Mouse (Mus musculus) heart, adult 18-20 months (tissue): ENCODE data around the gene Plcb2. TPM values are rescaled to one million over a fixed set of nuclear protein-coding genes. Genes with fewer than 3 reads are reported as not detected.

ENCODE experiments used
- DNase-seq, 2 experiments: peaks; one replicate each; pipeline ENCODE4 v3.0.0; 2021 to 2022; ENCODE audit warnings: mixed read lengths in 1 of 2
- total RNA-seq, 2 experiments: library from RNA; stranded (reverse); gene quantifications; 2 replicates each; pipeline ENCODE4 v1.2.3; 2021

The Plcb2 gene
- total RNA-seq, 2 experiments from 2014 or later: 1.4 to 2.6 TPM

DNA sequence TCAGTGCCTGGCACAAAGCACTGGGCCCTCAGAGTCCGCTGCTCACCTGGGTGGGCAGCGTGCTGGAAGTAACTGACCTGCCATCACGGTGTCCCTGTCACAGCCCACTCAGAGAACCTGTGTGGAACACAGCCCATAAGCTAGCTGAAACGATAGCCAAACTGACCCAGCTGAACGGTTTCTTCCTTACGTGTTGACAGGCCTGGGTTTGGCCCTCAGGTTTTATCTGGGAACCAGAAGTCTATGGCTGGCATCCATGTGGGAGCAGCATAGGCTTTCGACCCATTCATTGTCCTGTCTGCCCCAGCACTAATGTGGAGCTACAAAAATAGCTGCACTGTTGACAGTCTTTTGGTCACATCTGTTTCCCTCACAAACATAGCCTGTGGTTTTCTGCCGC, 22.2 kb upstream of the Plcb2 start:
- peak; percentile 77 to 90 for DNase-seq

- peak; percentile 58 to 82 for DNase-seq
These were observed 21.2 kb upstream of the Plcb2 start for GRCm38 (mm10) chr2:118749341-118749884.

DNA sequence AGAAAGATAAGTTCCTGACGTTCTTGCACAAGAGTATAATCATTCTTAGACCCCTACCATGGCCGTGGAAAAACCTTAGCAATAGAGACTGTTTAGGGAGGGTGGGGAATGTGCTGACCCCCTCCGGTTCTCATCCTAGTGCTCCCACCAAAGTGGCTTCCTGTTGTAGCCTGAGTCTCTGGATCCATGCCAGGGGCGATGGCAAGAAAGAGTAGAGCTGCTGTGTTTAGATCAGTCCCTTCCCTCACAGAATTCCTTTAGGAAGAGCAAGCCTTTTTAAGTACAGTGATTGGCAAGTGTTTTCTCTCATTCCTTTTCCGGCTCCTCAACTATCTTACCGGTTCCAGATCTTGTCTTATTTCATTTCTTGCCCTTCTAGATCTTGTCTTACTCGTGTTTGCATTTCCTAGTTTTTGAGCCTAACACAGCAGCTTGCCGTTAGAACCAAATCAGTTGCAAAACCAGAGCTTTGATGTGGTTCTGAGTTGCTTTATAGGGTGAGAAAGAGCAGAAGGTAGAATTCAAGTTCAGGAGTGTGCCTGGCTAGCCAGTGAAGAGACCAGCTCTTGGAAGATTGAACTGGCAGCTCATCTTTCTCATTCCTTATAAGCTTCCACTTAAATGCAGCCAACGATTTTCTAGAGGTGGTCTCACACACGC, 19.2 kb upstream of the Plcb2 start:
- peak; percentile 55 to 71 for DNase-seq

DNA sequence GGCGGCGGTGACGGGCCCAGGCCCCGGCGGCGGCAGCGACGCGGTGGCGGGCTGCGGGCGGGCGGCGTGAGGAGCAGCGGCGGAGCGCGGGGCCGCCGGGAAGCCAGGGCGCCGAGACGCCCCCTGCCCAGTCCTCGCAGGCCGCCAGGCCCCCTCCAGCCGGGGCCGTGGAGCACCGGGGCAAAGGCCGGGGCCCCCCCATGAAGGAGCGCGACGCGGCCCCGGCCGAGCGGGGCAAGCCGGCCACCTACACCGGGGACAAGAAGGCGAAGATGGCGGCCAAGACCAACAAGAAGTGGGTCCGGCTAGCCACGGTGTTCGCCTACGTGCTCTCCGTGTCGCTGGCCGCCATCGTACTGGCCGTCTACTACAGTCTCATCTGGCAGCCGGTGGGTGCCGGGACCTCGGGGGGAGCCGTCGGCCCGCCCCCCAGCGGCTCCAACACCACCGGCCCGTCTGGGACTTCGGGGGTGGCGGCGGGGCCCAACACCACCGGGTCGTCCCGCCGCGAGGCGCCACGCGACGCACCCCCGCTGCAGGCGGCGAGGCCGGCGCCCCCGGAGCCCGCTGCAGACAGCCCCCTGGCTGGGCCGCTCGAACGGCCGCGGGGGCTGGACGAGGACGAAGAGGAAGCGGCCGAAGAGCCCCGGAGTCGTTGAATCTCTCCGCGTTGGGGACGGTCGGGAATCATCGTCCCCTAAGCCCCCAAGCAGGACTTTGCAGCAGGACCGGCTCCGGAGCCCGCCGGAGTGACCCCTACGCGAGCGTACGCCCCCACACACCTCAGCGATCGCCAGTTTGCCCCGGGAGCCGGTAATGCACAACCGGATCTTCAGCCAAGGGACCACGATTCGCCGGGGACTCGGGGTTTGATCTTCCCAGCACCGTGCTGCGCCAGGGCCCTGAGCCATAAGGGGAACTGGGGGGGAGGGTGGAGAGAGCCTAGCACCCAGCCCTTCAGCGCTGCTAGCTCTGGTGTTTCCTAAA, 18.0 kb upstream of the Plcb2 start:
- DNase-seq: peak; percentile 35 to 62

DNA sequence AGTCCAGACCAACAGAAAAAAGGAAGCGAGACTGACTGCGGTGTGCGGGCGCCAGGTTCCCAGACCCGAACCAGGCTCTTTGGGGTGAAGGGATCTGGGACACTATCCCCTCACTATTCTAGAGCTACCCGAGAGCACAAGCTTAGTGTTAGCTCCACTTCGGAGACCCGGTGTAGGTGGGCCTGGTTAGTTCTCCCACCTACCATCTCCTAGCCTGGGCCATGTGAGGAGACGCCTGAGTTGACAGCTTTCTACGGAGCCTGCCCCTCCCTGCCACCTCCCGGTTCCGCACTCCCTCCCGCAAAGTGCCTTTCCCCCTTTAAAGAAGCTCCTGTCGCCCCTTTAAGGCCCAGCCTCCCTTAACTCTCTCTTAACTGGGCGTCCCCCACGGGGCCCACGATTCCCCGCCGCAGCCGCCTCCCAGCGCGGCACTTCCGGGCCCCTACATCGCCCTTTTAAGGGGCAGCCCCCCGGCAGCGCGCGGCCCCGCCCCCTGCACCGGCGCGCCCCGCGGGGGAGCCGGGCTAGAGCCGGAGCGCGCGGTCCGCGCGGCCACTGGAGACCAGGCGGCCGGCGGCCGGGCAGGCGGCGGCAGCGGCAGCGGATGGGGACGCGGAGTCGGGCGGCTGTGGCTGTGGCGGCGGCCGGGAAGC, 17.1 kb upstream of the Plcb2 start, which contains the start of gene Inafm2:
Gene Inafm2, plus strand, starts transcription at position 527 of the 653 bp plus-strand sequence.
- DNase-seq: peak; percentile 92 to 97

DNA sequence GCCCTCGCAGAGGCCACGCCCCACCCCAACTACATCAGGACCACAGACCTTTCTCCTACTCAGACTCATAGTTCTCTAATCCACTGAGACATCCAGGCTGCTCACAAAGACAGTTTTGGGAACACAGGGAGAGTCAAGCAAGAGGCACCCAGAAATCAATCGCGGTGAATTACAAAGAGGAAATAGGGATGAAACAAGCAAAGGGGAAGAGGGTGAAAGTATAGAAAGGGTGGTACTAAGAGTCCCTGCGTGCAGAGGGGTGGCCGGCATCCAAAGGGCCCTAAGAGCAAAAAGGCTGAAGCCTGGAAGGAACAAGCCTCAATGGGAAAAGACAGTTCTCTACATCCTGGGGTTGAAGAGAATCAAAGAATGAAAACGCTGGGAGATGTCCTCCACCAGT, 16.4 kb upstream of the Plcb2 start:
- no peak for DNase-seq

- peak; percentile 67 to 69 for DNase-seq
These were observed 15.2 kb upstream of the Plcb2 start for GRCm38 (mm10) chr2:118743261-118743943.

DNA sequence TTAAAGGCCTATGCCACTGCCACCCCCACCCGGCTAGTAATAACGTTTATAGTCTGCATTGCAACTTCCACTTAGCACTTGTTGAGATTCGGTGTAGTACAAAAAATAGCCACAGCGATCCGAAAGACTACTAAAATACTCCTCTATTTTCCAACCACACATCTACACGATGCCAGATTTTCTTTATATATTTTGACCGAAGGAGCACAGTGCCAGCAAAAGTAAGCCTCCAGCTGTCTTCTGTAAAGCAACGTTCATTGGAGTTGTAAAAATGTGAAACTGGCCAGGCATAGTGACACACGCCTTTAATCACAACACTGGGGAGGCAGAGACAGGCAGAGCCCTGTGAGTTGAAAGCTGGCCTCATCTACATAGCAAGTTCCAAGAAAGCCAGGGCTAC, 12.9 kb upstream of the Plcb2 start:
- no peak for DNase-seq

GRCm38 (mm10) chr2:118740341-118740740, 12.1 kb upstream of the Plcb2 start:
- DNase-seq: peak in 1 of 2 experiments; percentile 22

DNA sequence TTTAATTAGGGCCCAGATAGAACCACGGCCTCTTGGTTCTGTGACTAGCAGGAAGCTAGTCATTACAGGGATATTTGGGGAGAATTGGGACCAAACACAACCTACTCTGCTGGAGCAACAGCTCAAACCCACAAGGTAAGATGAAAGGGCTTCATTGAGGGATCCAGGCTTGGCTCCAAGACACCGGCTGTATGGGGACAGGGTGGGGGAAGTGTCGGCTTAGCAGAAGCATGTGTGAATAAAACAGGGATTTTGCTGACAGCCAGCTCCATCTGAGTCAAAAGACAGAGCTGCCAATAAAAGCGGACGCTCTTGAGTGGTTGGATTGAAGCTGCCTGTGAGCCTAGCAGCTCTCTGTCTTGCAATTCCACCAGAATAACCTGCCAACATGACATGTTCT, 5.1 kb upstream of the Plcb2 start:
- no peak for DNase-seq

GRCm38 (mm10) chr2:118731981-118732380, 3.7 kb upstream of the Plcb2 start:
- no peak for DNase-seq

GRCm38 (mm10) chr2:118730622-118730915, 2.3 kb upstream of the Plcb2 start:
- DNase-seq: peak; percentile 66 to 82

DNA sequence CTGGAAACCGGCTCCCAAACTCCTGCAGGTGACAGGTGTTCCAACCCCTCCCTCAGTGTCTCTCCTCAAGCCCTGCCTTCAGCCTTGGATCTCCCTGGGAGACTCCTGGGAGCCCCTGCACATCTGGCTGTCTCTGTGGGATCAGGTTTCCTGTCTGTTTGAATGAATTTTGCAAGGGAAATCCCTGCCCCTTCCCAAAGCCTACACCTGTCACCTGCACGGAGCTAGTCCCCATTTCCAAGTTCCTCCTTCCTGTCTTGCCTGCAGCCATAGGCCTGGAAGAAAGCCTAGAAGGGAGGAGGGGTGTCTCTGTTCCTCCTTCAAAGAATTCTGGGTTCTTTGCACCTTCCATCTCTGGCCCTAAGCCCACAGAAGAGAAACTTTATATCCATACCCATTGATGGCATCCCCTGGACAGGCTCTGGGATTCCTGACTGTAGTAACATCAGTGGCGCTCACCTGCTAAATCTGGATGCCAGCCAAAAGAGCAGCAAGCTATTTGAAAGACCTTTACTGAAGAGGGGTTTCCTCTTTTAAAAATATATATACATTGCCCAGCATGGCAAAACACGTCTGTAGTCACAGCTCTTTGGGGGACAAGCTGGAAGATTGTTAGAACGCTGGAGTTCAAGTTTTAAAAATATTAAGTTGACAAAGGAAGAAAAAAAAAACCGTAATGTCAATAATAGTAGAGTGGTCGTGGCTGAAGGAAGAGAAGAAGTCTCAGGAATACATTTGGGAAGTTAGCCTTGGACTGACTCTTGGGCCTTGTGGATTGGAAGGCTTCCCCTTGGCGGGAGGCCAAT, 1.8 kb upstream of the Plcb2 start:
- DNase-seq: no peak

GRCm38 (mm10) chr2:118729194-118729593, 956 bp upstream of the Plcb2 start:
- no peak for DNase-seq

DNA sequence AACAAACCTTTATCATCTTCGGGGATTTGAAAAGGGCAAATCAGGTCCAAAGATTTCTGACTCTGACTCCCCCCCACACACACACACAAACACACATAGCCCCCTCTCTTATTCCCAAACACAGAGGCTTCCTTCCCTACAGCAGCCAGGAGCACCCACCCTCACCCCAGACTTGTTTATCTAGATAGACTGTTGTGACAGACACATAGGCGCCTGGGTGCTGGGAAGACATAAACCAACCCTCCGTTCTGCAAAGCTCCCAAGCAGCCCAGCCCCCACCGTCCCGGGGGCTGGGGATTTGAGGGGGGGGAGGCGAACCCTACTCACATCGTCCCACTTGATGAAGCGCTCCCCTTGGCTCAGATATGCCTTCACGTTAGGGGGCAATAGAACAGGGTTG, 327 bp downstream of the Plcb2 start:
- DNase-seq: no peak

DNA sequence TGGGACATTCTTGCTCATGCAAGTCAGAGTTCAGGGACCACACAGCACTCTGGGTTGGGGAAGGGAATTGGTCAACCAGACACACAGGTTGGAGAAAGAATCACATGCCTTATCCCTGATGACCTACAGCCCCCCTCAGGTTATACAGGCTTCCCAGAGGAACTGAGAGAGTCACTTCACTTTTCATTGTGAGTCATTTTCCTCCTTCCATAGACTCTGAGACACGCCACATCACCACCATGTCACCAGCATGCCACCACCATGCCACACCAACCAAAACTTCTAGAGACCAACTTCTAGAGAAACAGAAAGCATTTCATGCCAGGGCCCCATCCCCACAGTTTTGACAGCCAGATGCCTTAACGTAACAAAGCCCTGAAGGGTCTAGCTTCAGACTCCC, 1.4 kb downstream of the Plcb2 start:
- no peak for DNase-seq

DNA sequence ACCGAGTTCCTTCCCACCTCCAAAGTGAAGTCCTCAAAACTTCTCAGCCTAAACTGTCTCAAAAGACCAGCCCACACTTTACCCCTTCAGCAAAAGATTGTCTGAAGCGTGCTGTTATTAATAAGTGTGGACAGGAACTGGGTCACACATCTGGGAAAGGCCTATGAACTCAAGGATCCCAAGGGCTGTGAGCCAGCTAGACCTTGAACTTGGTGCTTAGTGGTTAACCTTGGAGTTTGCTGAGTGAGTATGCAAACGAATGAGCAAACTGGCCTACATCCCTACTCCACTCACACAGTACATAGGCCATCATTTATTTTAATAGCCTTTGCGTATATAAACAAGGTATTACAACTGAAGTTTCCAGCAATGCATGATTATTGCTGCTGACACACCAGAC, 2.7 kb downstream of the Plcb2 start:
- no peak for DNase-seq

- DNase-seq: no peak
These were observed 4.3 kb downstream of the Plcb2 start for GRCm38 (mm10) chr2:118723693-118724486.

DNA sequence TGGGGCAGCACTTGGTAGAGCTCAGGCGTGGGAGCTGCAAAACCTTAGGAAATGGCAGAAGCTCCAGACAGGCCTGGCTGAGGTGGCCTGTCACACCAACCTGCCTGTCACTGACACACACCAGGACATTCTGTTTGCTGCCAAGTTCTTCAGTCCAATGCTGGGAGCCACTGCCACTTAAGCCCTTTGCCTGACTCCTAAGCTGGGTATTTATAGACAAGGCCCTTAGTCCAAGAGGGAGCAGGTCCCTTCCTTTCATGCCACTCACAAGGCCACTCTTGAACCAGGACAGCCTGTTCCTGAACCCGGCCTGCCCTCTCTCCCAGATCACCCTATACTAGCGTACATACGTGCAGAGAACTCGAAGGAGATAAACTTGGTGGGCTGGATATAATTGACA, 11.6 kb downstream of the Plcb2 start:
- peak; percentile 74 to 88 for DNase-seq

DNA sequence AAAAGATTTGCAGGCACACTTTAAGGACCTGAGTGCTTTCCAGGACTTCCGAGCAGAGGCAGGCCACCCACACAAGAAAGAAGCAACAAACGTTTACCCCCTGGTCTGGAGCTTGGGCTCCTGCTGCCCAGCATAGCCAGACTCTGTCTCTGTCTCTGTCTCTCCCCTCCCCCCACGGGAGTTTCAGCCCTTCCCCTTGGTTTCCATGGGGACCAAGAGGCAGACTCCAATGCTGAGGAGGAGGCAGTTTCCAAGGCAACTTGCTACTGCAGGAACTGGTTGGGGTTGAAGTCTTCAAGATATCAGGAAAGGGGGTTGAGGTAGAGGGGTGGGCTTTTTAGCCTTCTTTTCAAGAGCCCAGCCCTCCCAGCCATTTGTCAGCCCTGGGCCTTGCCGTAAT, 14.0 kb downstream of the Plcb2 start:
- DNase-seq: no peak
